Mouse (Mus musculus): ENCODE measurements at regions not wholly inside any gene's neighbourhood (a gene's known extent, or its start where the extent isn't known, plus 50 kb on each side); places are given as distances from the start of the nearest gene placed in this dataset.

GRCm38 (mm10) chr5:42987710-42988466 is 245.1 kb upstream of the Cpeb2 start:
- Histone ChIP-seq H3K4me3 (no peak overlapping the region), H3K36me3 (no peaks in the 10 kb centered on the region), H3K9me3 (replicated peaks) (no peaks in the 10 kb centered on the region), H3K9ac (no peak overlapping the region), H3K27ac (ENCODE audit: poor library complexity, severe bottlenecking) (no peak overlapping the region), H3K4me1 (replicated peaks) (no peaks in the 10 kb centered on the region), H3K27me3 (replicated peaks) (no peaks in the 10 kb centered on the region), H3K4me2 (no peak overlapping the region)
- 71% methylated on average over 3 of the region's 3 CpGs for WGBS
- no peak for ATAC-seq (ENCODE audit: insufficient number of reproducible peaks, low FRiP score)

DNA sequence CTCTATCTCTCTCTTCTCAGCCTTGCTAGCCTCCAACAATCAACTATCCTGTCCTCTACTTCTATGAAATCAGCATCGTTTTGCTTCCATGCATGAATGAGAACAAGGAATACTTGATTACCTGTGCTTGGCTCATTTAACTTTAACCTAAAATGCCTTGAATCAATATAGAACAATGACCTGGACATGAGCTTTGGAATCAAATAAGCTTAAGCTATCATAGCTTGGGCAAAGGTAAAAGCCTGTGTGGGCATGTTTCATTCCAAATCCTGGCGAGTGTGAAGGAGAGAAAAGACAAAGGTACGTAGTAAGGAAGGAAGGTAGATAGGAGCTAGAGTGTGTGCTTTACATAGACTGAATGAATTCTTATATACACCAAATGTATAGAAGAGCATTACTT is 243.7 kb upstream of the Cpeb2 start:
- no peak for ATAC-seq (ENCODE audit: insufficient number of reproducible peaks, low FRiP score)
- no peaks in the 10 kb centered on the region for H3K9me3 ChIP-seq (replicated peaks)

DNA sequence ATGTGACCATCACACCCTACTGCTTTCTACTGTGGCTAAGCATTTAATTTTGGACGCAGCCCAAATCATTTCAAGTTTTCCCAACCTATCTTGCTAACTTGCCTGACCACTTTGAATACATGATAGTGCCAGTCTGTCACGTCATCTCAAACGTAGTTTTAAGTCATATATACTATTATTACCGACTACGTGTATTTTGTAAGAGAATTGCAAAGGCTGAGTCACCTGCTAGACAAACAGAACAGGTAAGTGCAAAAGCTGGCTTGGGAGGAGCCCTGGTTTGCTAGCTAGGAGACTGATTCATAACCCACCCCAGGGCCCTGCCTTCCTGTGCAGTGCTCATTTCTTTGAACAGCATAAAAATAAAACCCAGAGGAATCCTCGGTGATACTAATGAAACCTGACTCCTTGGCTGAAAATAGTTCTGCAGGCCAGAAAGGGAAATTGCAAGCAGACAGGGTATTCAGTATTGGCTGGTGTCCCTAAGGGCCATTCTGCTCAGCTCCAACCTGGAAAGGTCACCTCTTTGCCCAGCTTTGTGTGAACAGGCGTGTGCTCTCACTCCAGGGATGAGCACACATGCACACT is 208.9 kb upstream of the Cpeb2 start:
- no peak for ATAC-seq (ENCODE audit: insufficient number of reproducible peaks, low FRiP score)
- Histone ChIP-seq H3K36me3 (no peaks in the 10 kb centered on the region), H3K27me3 (replicated peaks) (no peaks in the 10 kb centered on the region), H3K4me1 (replicated peaks) (peaks cover 8% of the 10 kb centered on the region), H3K9me3 (replicated peaks) (no peaks in the 10 kb centered on the region), H3K27ac (ENCODE audit: poor library complexity, severe bottlenecking) (peak overlapping the region; percentile 4; the same call in 1 of the 2 replicates), H3K4me2 (no peak overlapping the region), H3K4me3 (no peak overlapping the region), H3K9ac (no peak overlapping the region)
- WGBS, result 68% methylated on average over 7 of the region's 7 CpGs

More for the DNA sequence above, 243.7 kb upstream of the Cpeb2 start:
- no peaks in the 10 kb centered on the region for H3K27me3 ChIP-seq (replicated peaks)
- H3K4me2 ChIP-seq, result no peak overlapping the region
- no peak overlapping the region for H3K9ac ChIP-seq
- no peak overlapping the region for H3K27ac ChIP-seq (ENCODE audit: poor library complexity, severe bottlenecking)
- H3K4me3 ChIP-seq, result no peak overlapping the region
- H3K4me1 ChIP-seq (replicated peaks), result no peaks in the 10 kb centered on the region
- 81% methylated on average over 3 of the region's 3 CpGs for WGBS
- H3K36me3 ChIP-seq, result no peaks in the 10 kb centered on the region

DNA sequence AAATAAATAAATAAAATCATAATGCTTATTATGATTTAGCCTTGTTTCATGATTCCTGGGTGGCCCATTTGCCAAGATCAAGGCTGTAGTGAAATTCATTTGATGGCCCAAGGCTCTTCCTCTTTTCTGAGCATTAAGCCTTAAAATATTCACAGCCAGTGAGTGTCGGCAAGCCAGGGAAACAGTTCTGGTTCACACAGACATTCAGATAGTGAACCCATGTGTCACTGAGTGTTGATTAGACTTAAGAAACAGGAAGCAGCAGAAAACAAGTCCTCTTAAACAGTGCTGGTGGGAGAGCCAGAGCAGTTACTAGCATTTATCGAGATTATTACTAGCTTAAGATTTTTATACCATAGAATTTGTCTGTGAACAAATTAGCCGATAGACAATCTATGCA is 201.7 kb upstream of the Cpeb2 start:
- WGBS, result 46% methylated on average over 3 of the region's 3 CpGs
- no peaks in the 10 kb centered on the region for H3K36me3 ChIP-seq
- H3K4me3 ChIP-seq, result no peak overlapping the region
- H3K4me1 ChIP-seq (replicated peaks), result peaks cover 7% of the 10 kb centered on the region; the same call in 1 of the 2 replicates
- H3K27ac ChIP-seq (ENCODE audit: poor library complexity, severe bottlenecking), result no peak overlapping the region
- ATAC-seq (ENCODE audit: insufficient number of reproducible peaks, low FRiP score), result no peak
- H3K4me2 ChIP-seq, result no peak overlapping the region
- no peaks in the 10 kb centered on the region for H3K9me3 ChIP-seq (replicated peaks)
- no peak overlapping the region for H3K9ac ChIP-seq
- no peaks in the 10 kb centered on the region for H3K27me3 ChIP-seq (replicated peaks)

DNA sequence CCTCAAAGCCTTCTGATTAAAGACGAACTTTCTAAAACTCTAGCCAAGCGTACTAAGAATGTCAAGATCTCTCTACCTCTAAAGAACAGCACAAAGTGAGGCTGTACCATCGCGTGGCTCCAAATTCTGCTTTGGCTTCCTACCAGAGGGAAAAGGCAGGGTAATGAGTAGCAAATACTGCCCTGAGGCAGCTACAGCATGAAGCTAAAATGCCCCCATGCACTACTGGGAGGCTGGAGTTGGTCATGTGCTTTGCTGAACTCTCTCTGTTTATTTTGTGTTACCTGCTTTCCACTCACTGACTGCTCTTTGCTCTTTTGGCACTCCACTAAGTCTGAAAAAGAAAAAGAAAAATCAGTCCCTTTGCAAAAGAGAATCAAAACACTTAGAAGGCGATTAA is 201.1 kb upstream of the Cpeb2 start:
- no peak overlapping the region for H3K27ac ChIP-seq (ENCODE audit: poor library complexity, severe bottlenecking)
- no peaks in the 10 kb centered on the region for H3K36me3 ChIP-seq
- WGBS, result 87% methylated on average over 5 of the region's 5 CpGs
- H3K9me3 ChIP-seq (replicated peaks), result no peaks in the 10 kb centered on the region
- H3K27me3 ChIP-seq (replicated peaks), result no peaks in the 10 kb centered on the region
- no peak overlapping the region for H3K4me2 ChIP-seq
- H3K9ac ChIP-seq, result no peak overlapping the region
- no peak overlapping the region for H3K4me3 ChIP-seq
- H3K4me1 ChIP-seq (replicated peaks), result peaks cover 7% of the 10 kb centered on the region; the same call in 1 of the 2 replicates
- ATAC-seq (ENCODE audit: insufficient number of reproducible peaks, low FRiP score), result no peak

DNA sequence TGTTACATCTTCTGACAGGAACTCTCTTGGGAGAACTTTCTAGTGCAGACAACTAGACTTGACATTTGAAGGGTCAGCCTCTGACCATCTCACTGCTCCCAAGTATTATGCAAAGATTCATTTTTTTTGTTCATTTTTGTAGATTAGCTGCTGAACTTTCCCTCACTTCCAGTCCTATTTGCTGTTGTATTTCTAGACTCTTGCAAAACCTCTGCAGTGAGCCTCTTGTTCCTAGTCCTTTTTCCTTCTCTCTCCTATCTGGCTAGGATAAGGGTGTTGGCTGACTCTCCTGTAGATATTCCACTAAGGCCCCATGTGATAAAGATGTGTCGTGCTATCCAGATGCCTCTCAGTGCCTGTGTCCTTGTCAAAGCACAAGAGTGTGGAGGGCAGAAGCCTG is 198.5 kb upstream of the Cpeb2 start:
- Histone ChIP-seq H3K27me3 (replicated peaks) (no peaks in the 10 kb centered on the region), H3K36me3 (no peaks in the 10 kb centered on the region), H3K27ac (ENCODE audit: poor library complexity, severe bottlenecking) (no peak overlapping the region), H3K4me1 (replicated peaks) (peaks cover 15% of the 10 kb centered on the region; the same call in 1 of the 2 replicates), H3K9me3 (replicated peaks) (no peaks in the 10 kb centered on the region), H3K9ac (no peak overlapping the region), H3K4me3 (no peak overlapping the region), H3K4me2 (no peak overlapping the region)
- 6% methylated on average over 1 of the region's 1 CpGs for WGBS
- no peak for ATAC-seq (ENCODE audit: insufficient number of reproducible peaks, low FRiP score)

- Histone ChIP-seq H3K9me3 (replicated peaks) (no peaks in the 10 kb centered on the region), H3K4me2 (no peak overlapping the region), H3K4me1 (replicated peaks) (peaks cover 9% of the 10 kb centered on the region; the same call in 1 of the 2 replicates), H3K9ac (no peak overlapping the region), H3K27me3 (replicated peaks) (no peaks in the 10 kb centered on the region), H3K27ac (ENCODE audit: poor library complexity, severe bottlenecking) (no peak overlapping the region), H3K36me3 (no peaks in the 10 kb centered on the region), H3K4me3 (no peak overlapping the region)
- ATAC-seq (ENCODE audit: insufficient number of reproducible peaks, low FRiP score), result no peak
- WGBS, result 62% methylated on average over 3 of the region's 3 CpGs
These were observed 195.4 kb upstream of the Cpeb2 start for GRCm38 (mm10) chr5:43037592-43037991.

DNA sequence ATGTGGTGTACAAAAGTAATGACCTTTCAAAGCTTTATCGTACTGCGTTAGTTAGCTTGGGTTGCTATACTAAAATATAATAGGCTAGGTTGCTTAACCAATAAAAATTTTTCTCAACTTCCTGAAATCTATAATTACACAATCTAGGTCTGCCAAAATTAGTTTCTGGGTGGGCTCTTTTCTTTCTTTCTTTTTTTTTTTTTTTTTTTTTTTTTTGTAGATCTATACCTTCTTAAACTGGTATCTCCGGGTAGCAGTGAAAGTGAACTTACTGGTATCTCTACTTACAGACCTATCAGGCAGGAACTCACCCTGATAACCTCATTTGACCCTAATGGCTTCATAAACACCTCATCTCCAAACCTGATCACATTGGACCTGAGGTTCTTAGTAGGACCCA is 193.4 kb upstream of the Cpeb2 start:
- Histone ChIP-seq H3K9me3 (replicated peaks) (no peaks in the 10 kb centered on the region), H3K9ac (no peak overlapping the region), H3K4me2 (no peak overlapping the region), H3K27ac (ENCODE audit: poor library complexity, severe bottlenecking) (no peak overlapping the region), H3K4me1 (replicated peaks) (peaks cover 9% of the 10 kb centered on the region; the same call in 1 of the 2 replicates), H3K27me3 (replicated peaks) (no peaks in the 10 kb centered on the region), H3K36me3 (no peaks in the 10 kb centered on the region), H3K4me3 (no peak overlapping the region)
- 84% methylated on average over 3 of the region's 3 CpGs for WGBS
- ATAC-seq (ENCODE audit: insufficient number of reproducible peaks, low FRiP score), result no peak

DNA sequence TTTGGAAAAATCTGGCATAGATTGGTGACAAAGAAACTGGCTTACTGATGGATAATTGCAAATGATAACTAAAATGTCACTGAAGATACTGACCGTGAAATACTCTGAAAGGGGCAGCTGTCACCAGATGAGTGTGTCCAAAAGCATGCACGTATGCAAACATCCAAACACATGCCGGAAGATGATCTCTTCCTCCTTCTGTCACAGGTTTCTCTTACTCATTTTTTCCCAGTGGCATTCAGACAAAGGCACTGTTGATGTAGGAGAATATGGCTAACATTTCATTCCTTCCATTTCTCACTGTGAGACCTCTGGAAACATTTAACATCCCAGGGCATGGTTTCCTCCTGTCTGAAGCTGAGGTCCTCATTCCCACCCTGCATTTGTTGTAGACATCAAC is 190.4 kb upstream of the Cpeb2 start:
- H3K4me1 ChIP-seq (replicated peaks), result peaks cover 11% of the 10 kb centered on the region; the same call in 1 of the 2 replicates
- H3K9me3 ChIP-seq (replicated peaks), result no peaks in the 10 kb centered on the region
- H3K27me3 ChIP-seq (replicated peaks), result no peaks in the 10 kb centered on the region
- H3K27ac ChIP-seq (ENCODE audit: poor library complexity, severe bottlenecking), result no peak overlapping the region
- ATAC-seq (ENCODE audit: insufficient number of reproducible peaks, low FRiP score), result no peak
- no peak overlapping the region for H3K4me3 ChIP-seq
- H3K36me3 ChIP-seq, result no peaks in the 10 kb centered on the region
- H3K4me2 ChIP-seq, result no peak overlapping the region
- WGBS, result 63% methylated on average over 3 of the region's 3 CpGs
- no peak overlapping the region for H3K9ac ChIP-seq

DNA sequence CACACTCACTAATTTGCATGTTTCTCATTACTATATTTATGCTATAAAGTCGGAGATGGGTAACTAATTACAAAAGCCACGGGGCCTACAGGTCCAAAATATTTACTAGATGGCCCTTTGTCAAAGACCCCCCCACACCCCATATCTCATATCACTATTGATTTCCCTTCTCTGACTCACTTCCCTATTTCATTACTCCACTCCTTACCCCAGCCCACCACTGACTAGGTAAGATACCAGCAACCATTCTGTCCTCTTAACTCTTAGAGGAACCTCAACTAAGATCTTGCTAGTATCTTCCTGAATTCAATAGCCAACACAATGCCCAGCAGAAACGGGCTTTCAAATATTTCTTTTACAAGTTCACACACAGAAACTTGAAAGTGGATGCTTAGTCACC is 187.1 kb upstream of the Cpeb2 start:
- Histone ChIP-seq H3K27me3 (replicated peaks) (no peaks in the 10 kb centered on the region), H3K4me2 (no peak overlapping the region), H3K36me3 (no peaks in the 10 kb centered on the region), H3K9ac (no peak overlapping the region), H3K9me3 (replicated peaks) (no peaks in the 10 kb centered on the region), H3K27ac (ENCODE audit: poor library complexity, severe bottlenecking) (no peak overlapping the region), H3K4me3 (no peak overlapping the region), H3K4me1 (replicated peaks) (peaks cover 10% of the 10 kb centered on the region)
- no peak for ATAC-seq (ENCODE audit: insufficient number of reproducible peaks, low FRiP score)
- 70% methylated on average over 3 of the region's 3 CpGs for WGBS

- Histone ChIP-seq H3K27me3 (replicated peaks) (no peaks in the 10 kb centered on the region), H3K36me3 (no peaks in the 10 kb centered on the region), H3K4me1 (replicated peaks) (peaks cover 10% of the 10 kb centered on the region), H3K27ac (ENCODE audit: poor library complexity, severe bottlenecking) (no peak overlapping the region), H3K4me2 (no peak overlapping the region), H3K9ac (no peak overlapping the region), H3K4me3 (no peak overlapping the region), H3K9me3 (replicated peaks) (no peaks in the 10 kb centered on the region)
- ATAC-seq (ENCODE audit: insufficient number of reproducible peaks, low FRiP score), result no peak
- WGBS, result 89% methylated on average over 2 of the region's 2 CpGs
These were observed 185.7 kb upstream of the Cpeb2 start for GRCm38 (mm10) chr5:43047316-43047715.

Measured in heart, embryonic 12.5 days (tissue).